Mouse (Mus musculus) kidney, adult 2 months (tissue): Measurements from ENCODE around the gene Shprh.
"Not testable (repeated sequence)": the region's sequence is repeated elsewhere in the genome, so short reads cannot be mapped to it uniquely, and the experiment has no call there.

Experiments
- CTCF ChIP-seq: fragments of 200-500 bp; conservative IDR thresholded peaks from 2 replicates; pipeline ENCODE4 v1.5.1; 2011; ENCODE audit warnings: low read depth, mild to moderate bottlenecking, control low read depth, low read length, moderate library complexity, mixed read lengths; ENCODE audit not compliant: insufficient read depth, insufficient read length
- POLR2A ChIP-seq: fragments of 200-500 bp; IDR thresholded peaks from one replicate; pipeline ENCODE4 v1.6.1; 2011; ENCODE audit warnings: low read depth, low read length, control low read depth

GRCm38 (mm10) chr10:11242988-11243387 lies 93.8 kb downstream of the Shprh start:
- not testable (repeated sequence) for TF ChIP-seq CTCF, POLR2A
